Comparison of ENCODE assay signal across 9 mouse cellular contexts in the genomic region with DNA sequence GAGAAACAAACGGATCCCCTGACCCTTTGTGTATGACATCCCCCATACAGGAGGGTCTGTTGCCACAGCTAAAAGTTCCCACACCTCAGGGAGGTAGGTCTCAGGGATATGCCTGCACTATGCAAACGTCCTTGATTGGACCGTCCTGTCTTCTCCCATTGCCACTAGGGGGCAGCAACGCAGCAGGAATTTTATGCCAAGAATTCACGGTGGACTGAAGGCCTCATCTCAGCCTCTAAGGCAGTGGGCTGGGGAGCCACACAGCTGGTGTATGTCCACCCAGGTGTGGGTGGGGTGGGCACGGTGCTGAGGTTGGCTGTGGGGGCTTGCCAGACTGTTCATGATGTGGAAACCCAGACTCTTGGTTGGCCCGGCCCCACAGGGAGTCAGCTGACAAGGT. TPM values are rescaled to one million over a fixed set of nuclear protein-coding genes. Genes with fewer than 3 reads are reported as not detected.
DNase-seq lines count a peak whose midpoint lies in the region; ATAC-seq and TF ChIP-seq lines count a peak whose summit lies in the region.
"Had no signal": no experiment of that assay in that cellular context is flagged by ENCODE, and none has a peak within 500 bp of the region (broad histone marks: within the 10 kb centered on the region; RNA-seq: fewer than 3 reads in every experiment).

No protein-coding gene starts in this region.

- peaks cover 58% of the 10 kb centered on the region for H3K36me3 ChIP-seq in forebrain, embryonic 10.5 days (replicated peaks)
- peaks cover 37% of the 10 kb centered on the region for H3K36me3 ChIP-seq in heart, embryonic 14.5 days (ENCODE audit: control insufficient read depth, insufficient read depth, low read length)
- 0 out of 2 replicates have a peak, but pooled peaks cover 33% of the 10 kb centered on the region for H3K36me3 ChIP-seq in kidney, postnatal 0 days (ENCODE audit: insufficient read depth, low read length)
- H3K36me3 ChIP-seq in liver, adult 2 months (ENCODE audit: control insufficient read depth, insufficient read depth, low read length): no peaks in the 10 kb centered on the region

- H3K4me2 ChIP-seq in heart, embryonic 14.5 days (ENCODE audit: low read length): no peak overlapping the region
- H3K4me2 ChIP-seq in kidney, postnatal 0 days (ENCODE audit: low read length): no peak overlapping the region
- H3K4me2 ChIP-seq: embryonic facial prominence, embryonic 15.5 days had no signal

- H3K9me3 ChIP-seq in forebrain, embryonic 10.5 days: no peaks in the 10 kb centered on the region
- no peaks in the 10 kb centered on the region for H3K9me3 ChIP-seq in heart, embryonic 14.5 days (ENCODE audit: control insufficient read depth, low read length)
- H3K9me3 ChIP-seq in kidney, postnatal 0 days (replicated peaks; ENCODE audit: low read length): no peaks in the 10 kb centered on the region
- H3K9me3 ChIP-seq: embryonic facial prominence, embryonic 15.5 days had no signal

- no peak overlapping the region for H3K27ac ChIP-seq in forebrain, embryonic 10.5 days
- no peak overlapping the region for H3K27ac ChIP-seq in heart, embryonic 14.5 days (replicated peaks in 1 of 2; ENCODE audit: control insufficient read depth in 1 of 2, insufficient read depth in 1 of 2, low read depth in 2 of 2, low read length in 2 of 2)
- H3K27ac ChIP-seq in kidney, postnatal 0 days: no peak overlapping the region
- H3K27ac ChIP-seq in liver, adult 2 months (replicated peaks; ENCODE audit: insufficient read depth, low read depth, low read length): no peak overlapping the region
- H3K27ac ChIP-seq: embryonic facial prominence, embryonic 15.5 days had no signal

- H3K79me2 ChIP-seq in liver, adult 2 months (ENCODE audit: control insufficient read depth, insufficient read depth, low read length): no peaks in the 10 kb centered on the region

- no peak overlapping the region for H3K9ac ChIP-seq in heart, embryonic 14.5 days (ENCODE audit: low read length)
- no peak overlapping the region for H3K9ac ChIP-seq in kidney, postnatal 0 days (ENCODE audit: low read depth, low read length)
- H3K9ac ChIP-seq in liver, adult 2 months (ENCODE audit: low read depth, low read length): no peak overlapping the region
- H3K9ac ChIP-seq: embryonic facial prominence, embryonic 15.5 days had no signal

- TF ChIP-seq CTCF in kidney, postnatal 0 days (IDR thresholded peaks at IDR 0.05; ENCODE audit: low read depth): peak; percentile 98
- peak; percentile 92 for TF ChIP-seq CTCF in liver, adult 2 months (IDR thresholded peaks at IDR 0.05; ENCODE audit: low read depth, low read length)

- no peak overlapping the region for H3K4me3 ChIP-seq in forebrain, embryonic 10.5 days
- H3K4me3 ChIP-seq in heart, embryonic 14.5 days (ENCODE audit: control insufficient read depth in 1 of 2, insufficient read depth in 1 of 2, low read depth in 1 of 2, low read length in 2 of 2): no peak overlapping the region
- H3K4me3 ChIP-seq in kidney, postnatal 0 days (replicated peaks; ENCODE audit: low read depth, low read length): no peak overlapping the region
- H3K4me3 ChIP-seq in liver, adult 2 months (ENCODE audit: insufficient read depth, low read depth, low read length): no peak overlapping the region
- H3K4me3 ChIP-seq: embryonic facial prominence, embryonic 15.5 days had no signal

- 16% methylated on average over 7 of the region's 7 CpGs for WGBS in forebrain, embryonic 10.5 days
- WGBS in heart, embryonic 14.5 days: 12% methylated on average over 7 of the region's 7 CpGs
- 10% methylated on average over 7 of the region's 7 CpGs for WGBS in kidney, postnatal 0 days
- WGBS in liver, adult 2 months: 7% methylated on average over 7 of the region's 7 CpGs

- peaks cover 14% of the 10 kb centered on the region for H3K4me1 ChIP-seq in forebrain, embryonic 10.5 days
- H3K4me1 ChIP-seq in heart, embryonic 14.5 days (ENCODE audit: control insufficient read depth in 2 of 2, insufficient read depth in 2 of 2, low read length in 2 of 2): peaks cover 7 to 13% of the 10 kb centered on the region in 2 experiments; a peak in 3 of 4 replicates
- H3K4me1 ChIP-seq in kidney, postnatal 0 days (replicated peaks; ENCODE audit: insufficient read depth, low read length): 0 out of 2 replicates have a peak, but pooled peaks cover 2% of the 10 kb centered on the region
- peaks cover 25% of the 10 kb centered on the region for H3K4me1 ChIP-seq in liver, adult 2 months (ENCODE audit: control insufficient read depth, insufficient read depth, low read length)

- H3K27me3 ChIP-seq in forebrain, embryonic 10.5 days (ENCODE audit: poor library complexity, severe bottlenecking): no peaks in the 10 kb centered on the region
- no peaks in the 10 kb centered on the region for H3K27me3 ChIP-seq in heart, embryonic 14.5 days (ENCODE audit: control insufficient read depth, insufficient read depth, low read length)
- H3K27me3 ChIP-seq in kidney, postnatal 0 days (ENCODE audit: insufficient read depth, low read length): no peaks in the 10 kb centered on the region
- H3K27me3 ChIP-seq in liver, adult 2 months (ENCODE audit: control insufficient read depth, insufficient read depth, low read length): no peaks in the 10 kb centered on the region
- H3K27me3 ChIP-seq: embryonic facial prominence, embryonic 15.5 days had no signal

- peak; percentile 82 for DNase-seq in CD4-positive helper T cell, adult 2 months (ENCODE audit: low read depth, low spot score)
- peak; percentile 93 for DNase-seq in brain, adult 2 months (ENCODE audit: low read depth, low spot score)
- peak; percentile 89 for DNase-seq in forebrain, embryonic 10.5 days (ENCODE audit: extremely low spot score, low spot score)
- DNase-seq in kidney, postnatal 0 days (ENCODE audit: low spot score): peak; percentile 90
- DNase-seq in liver, adult 2 months (ENCODE audit: extremely low read depth, low read depth, low spot score): peak; percentile 60
- peak; percentile 93 for DNase-seq in naive thymus-derived CD4-positive, alpha-beta T cell, adult 2 months (ENCODE audit: low read depth)
- DNase-seq in spleen, postnatal 4 days (ENCODE audit: low spot score in 2 of 2): peak; percentile 86 to 96

- no peak for TF ChIP-seq POLR2A in liver, adult 2 months (IDR thresholded peaks at IDR 0.05; ENCODE audit: extremely low read depth, insufficient read depth, low read length)

- 0 out of 2 replicates have a peak, but pooled peaks have one; percentile 40 for ATAC-seq in heart, embryonic 14.5 days (ENCODE audit: insufficient number of reproducible peaks, insufficient read depth, low FRiP score, low read depth)
- ATAC-seq in kidney, postnatal 0 days (replicated peaks; ENCODE audit: low FRiP score, low read depth): peak; percentile 34

RNA-seq across cellular contexts. Expression of a gene that starts 27.4 kb away (rescaled TPM):
- polyA plus RNA-seq in forebrain, embryonic 10.5 days (2016; fragmentation: Nextera tagmentation; extraction: Ambion mirVana): 7.7 and 11.1 TPM in 2 replicates
- 5.0 and 5.3 TPM in 2 replicates for polyA plus RNA-seq in heart, embryonic 14.5 days (2014; fragmentation: Nextera tagmentation; extraction: Ambion mirVana)
- 24.8 and 28.4 TPM in 2 replicates for polyA plus RNA-seq in kidney, postnatal 0 days (2015; fragmentation: Nextera tagmentation; extraction: Ambion mirVana)
- 9.1 and 9.7 TPM in 2 replicates for total RNA-seq in liver, adult 2 months (2014; rRNA removed)
- polyA plus RNA-seq in liver, adult 2 months (2012; rRNA removed): 9.2 and 11.5 TPM in 2 replicates

RNA-seq across cellular contexts. Expression of a gene that starts 31.2 kb away (rescaled TPM):
- polyA plus RNA-seq in forebrain, embryonic 10.5 days (2016; fragmentation: Nextera tagmentation; extraction: Ambion mirVana): 50.8 and 51.2 TPM in 2 replicates
- 47.6 and 47.7 TPM in 2 replicates for polyA plus RNA-seq in heart, embryonic 14.5 days (2014; fragmentation: Nextera tagmentation; extraction: Ambion mirVana)
- polyA plus RNA-seq in kidney, postnatal 0 days (2015; fragmentation: Nextera tagmentation; extraction: Ambion mirVana): 30.7 and 31.7 TPM in 2 replicates
- total RNA-seq in liver, adult 2 months (2014; rRNA removed): 4.4 and 6.2 TPM in 2 replicates
- polyA plus RNA-seq in liver, adult 2 months (2012; rRNA removed): 27.3 and 31.4 TPM in 2 replicates
